Mouse (Mus musculus) ES-Bruce4 (cell line): Measurements from ENCODE around the gene Sdcbp2.

Experiments
- CTCF ChIP-seq: IDR thresholded peaks from one replicate; pipeline ENCODE4 v1.8.1; 2011; ENCODE audit warnings: low read depth, low read length
- EP300 ChIP-seq: IDR thresholded peaks from 2 replicates; pipeline ENCODE4 v1.6.1; 2011; ENCODE audit warnings: low read depth, low read length; ENCODE audit not compliant: insufficient read depth
- POLR2A ChIP-seq: IDR thresholded peaks from one replicate; pipeline ENCODE4 v1.8.1; 2011; ENCODE audit warnings: low read length; ENCODE audit not compliant: insufficient read depth

- TF ChIP-seq CTCF (no peak), POLR2A (no peak), EP300 (no peak)
Observed at GRCm38 (mm10) chr2:151632982-151633381, 60.6 kb downstream of the Sdcbp2 start.
